Mouse (Mus musculus): Measurements from ENCODE around the gene Mei1. TPM values are rescaled to one million over a fixed set of nuclear protein-coding genes. Genes with fewer than 3 reads are reported as not detected.

Mei1 gene
- polyA plus RNA-seq, 1 experiment from 2014 or later: not detected

DNA sequence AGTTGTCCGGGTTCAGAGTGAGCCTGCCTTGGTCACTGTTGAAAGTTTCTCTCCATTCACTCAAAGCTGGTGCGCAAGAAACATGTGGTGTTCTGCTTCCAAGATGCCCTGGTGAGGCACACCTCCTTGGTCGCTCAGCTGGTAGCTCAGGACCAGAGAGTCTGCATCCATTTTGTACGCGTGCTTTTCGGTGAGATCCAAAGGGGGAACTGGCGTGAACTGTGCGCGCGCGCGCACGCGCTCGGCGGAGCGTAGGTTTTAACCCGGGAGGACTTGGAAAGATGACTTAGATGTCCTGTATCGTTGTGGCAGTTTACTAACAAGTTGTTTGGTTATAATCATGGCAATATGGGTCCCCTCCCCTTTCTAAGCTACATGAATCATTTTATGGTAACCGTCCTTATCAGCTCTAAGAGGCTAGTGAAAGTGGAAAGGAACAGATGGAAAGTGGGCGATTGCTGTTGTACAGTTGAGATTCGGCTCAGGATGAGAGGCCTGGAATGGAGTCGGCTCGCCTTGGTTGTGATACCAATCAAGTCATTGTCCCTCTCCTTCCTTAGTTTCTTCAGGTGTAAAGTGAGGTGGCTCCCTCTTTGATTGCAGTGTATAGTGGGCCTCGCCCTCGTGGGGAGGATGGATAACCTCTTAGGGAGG, 2.1 kb downstream of the Mei1 start:
- Histone ChIP-seq H3K27ac (ENCODE audit: low read depth) (no peak overlapping the region), H3K9me3 (ENCODE audit: control insufficient read depth, low read length) (no peaks in the 10 kb centered on the region), H3K36me3 (ENCODE audit: control insufficient read depth, insufficient read depth, low read length) (no peaks in the 10 kb centered on the region), H3K9ac (ENCODE audit: low read length) (no peak overlapping the region), H3K4me1 (replicated peaks; ENCODE audit: control insufficient read depth, insufficient read depth, low read length) (no peaks in the 10 kb centered on the region), H3K4me3 (ENCODE audit: low read depth, low read length) (no peak overlapping the region), H3K27me3 (replicated peaks; ENCODE audit: control insufficient read depth, insufficient read depth, low read length) (peaks cover 41% of the 10 kb centered on the region), H3K4me2 (ENCODE audit: low read length) (no peak overlapping the region)
- DNase-seq (ENCODE audit: low spot score) (no peak), ATAC-seq (replicated peaks; ENCODE audit: low FRiP score, low TSS enrichment, low read depth) (no peak)
- WGBS: 88% methylated on average over 26 of the region's 26 CpGs

- Histone ChIP-seq H3K4me1 (replicated peaks; ENCODE audit: control insufficient read depth, insufficient read depth, low read length) (no peaks in the 10 kb centered on the region), H3K9ac (ENCODE audit: low read length) (no peak overlapping the region), H3K9me3 (ENCODE audit: control insufficient read depth, low read length) (no peaks in the 10 kb centered on the region), H3K4me3 (ENCODE audit: low read depth, low read length) (no peak overlapping the region), H3K36me3 (ENCODE audit: control insufficient read depth, insufficient read depth, low read length) (no peaks in the 10 kb centered on the region), H3K27me3 (replicated peaks; ENCODE audit: control insufficient read depth, insufficient read depth, low read length) (peaks cover 31% of the 10 kb centered on the region), H3K4me2 (ENCODE audit: low read length) (no peak overlapping the region), H3K27ac (ENCODE audit: low read depth) (no peak overlapping the region)
- ATAC-seq (replicated peaks; ENCODE audit: low FRiP score, low TSS enrichment, low read depth): no peak
- 84% methylated on average over 7 of the region's 7 CpGs for whole genome bisulfite sequencing
- no peak for DNase-seq (ENCODE audit: low spot score)
Observed at GRCm38 (mm10) chr15:82073490-82073889, 3.7 kb downstream of the Mei1 start.

GRCm38 (mm10) chr15:82079883-82080282, 10.1 kb downstream of the Mei1 start:
- 0 out of 2 replicates have a peak, but pooled peaks cover 2% of the 10 kb centered on the region for H3K27me3 ChIP-seq (replicated peaks; ENCODE audit: control insufficient read depth, insufficient read depth, low read length)
- H3K36me3 ChIP-seq (ENCODE audit: control insufficient read depth, insufficient read depth, low read length): no peaks in the 10 kb centered on the region
- no peak overlapping the region for H3K4me3 ChIP-seq (ENCODE audit: low read depth, low read length)
- H3K27ac ChIP-seq (ENCODE audit: low read depth): no peak overlapping the region
- no peak for ATAC-seq (replicated peaks; ENCODE audit: low FRiP score, low TSS enrichment, low read depth)
- WGBS: 56% methylated on average over 10 of the region's 10 CpGs
- DNase-seq (ENCODE audit: low spot score): peak; percentile 57
- no peak overlapping the region for H3K4me2 ChIP-seq (ENCODE audit: low read length)
- H3K9me3 ChIP-seq (ENCODE audit: control insufficient read depth, low read length): no peaks in the 10 kb centered on the region
- no peaks in the 10 kb centered on the region for H3K4me1 ChIP-seq (replicated peaks; ENCODE audit: control insufficient read depth, insufficient read depth, low read length)
- H3K9ac ChIP-seq (ENCODE audit: low read length): no peak overlapping the region

- no peak for ATAC-seq (replicated peaks; ENCODE audit: low FRiP score, low TSS enrichment, low read depth)
- 32% methylated on average over 7 of the region's 7 CpGs for WGBS
- 0 out of 2 replicates have a peak, but pooled peaks cover 2% of the 10 kb centered on the region for H3K27me3 ChIP-seq (replicated peaks; ENCODE audit: control insufficient read depth, insufficient read depth, low read length)
Observed at GRCm38 (mm10) chr15:82081161-82081560, 11.4 kb downstream of the Mei1 start.

DNA sequence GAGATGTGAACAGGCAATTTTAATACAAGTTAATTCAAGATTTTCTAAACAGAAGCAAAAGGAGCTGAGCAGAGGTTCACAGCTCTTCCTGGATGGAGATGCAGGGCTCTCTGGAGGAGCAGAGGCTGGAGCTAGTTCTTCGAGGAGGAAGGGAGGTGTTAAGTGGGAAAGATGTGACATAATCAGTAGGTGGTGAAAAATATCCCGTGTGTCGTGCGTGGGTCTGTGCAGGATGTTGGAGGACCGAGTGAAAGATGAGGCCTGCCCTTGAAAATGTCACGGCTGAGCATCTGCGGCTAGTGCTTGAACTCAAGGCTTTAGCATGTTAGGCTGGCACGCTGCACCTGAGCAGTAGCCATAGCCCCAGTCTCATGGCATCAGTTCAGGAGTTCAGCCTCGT, 15.8 kb downstream of the Mei1 start:
- H3K27ac ChIP-seq (ENCODE audit: low read depth): no peak overlapping the region
- no peak overlapping the region for H3K4me3 ChIP-seq (ENCODE audit: low read depth, low read length)
- peaks cover 7% of the 10 kb centered on the region; the same call in 1 of the 2 replicates for H3K27me3 ChIP-seq (replicated peaks; ENCODE audit: control insufficient read depth, insufficient read depth, low read length)
- no peaks in the 10 kb centered on the region for H3K4me1 ChIP-seq (replicated peaks; ENCODE audit: control insufficient read depth, insufficient read depth, low read length)
- WGBS: 81% methylated on average over 9 of the region's 9 CpGs
- no peak overlapping the region for H3K9ac ChIP-seq (ENCODE audit: low read length)
- H3K36me3 ChIP-seq (ENCODE audit: control insufficient read depth, insufficient read depth, low read length): no peaks in the 10 kb centered on the region
- no peak for DNase-seq (ENCODE audit: low spot score)
- no peak overlapping the region for H3K4me2 ChIP-seq (ENCODE audit: low read length)
- H3K9me3 ChIP-seq (ENCODE audit: control insufficient read depth, low read length): no peaks in the 10 kb centered on the region
- ATAC-seq (replicated peaks; ENCODE audit: low FRiP score, low TSS enrichment, low read depth): no peak

More at GRCm38 (mm10) chr15:82081161-82081560, 11.4 kb downstream of the Mei1 start:
- Histone ChIP-seq H3K4me3 (ENCODE audit: low read depth, low read length) (no peak overlapping the region), H3K36me3 (ENCODE audit: control insufficient read depth, insufficient read depth, low read length) (no peaks in the 10 kb centered on the region), H3K9ac (ENCODE audit: low read length) (no peak overlapping the region), H3K27ac (ENCODE audit: low read depth) (no peak overlapping the region), H3K9me3 (ENCODE audit: control insufficient read depth, low read length) (no peaks in the 10 kb centered on the region), H3K4me2 (ENCODE audit: low read length) (no peak overlapping the region), H3K4me1 (replicated peaks; ENCODE audit: control insufficient read depth, insufficient read depth, low read length) (no peaks in the 10 kb centered on the region)
- no peak for DNase-seq (ENCODE audit: low spot score)

- no peaks in the 10 kb centered on the region for H3K9me3 ChIP-seq (ENCODE audit: control insufficient read depth, low read length)
- peaks cover 7% of the 10 kb centered on the region; the same call in 1 of the 2 replicates for H3K27me3 ChIP-seq (replicated peaks; ENCODE audit: control insufficient read depth, insufficient read depth, low read length)
- H3K36me3 ChIP-seq (ENCODE audit: control insufficient read depth, insufficient read depth, low read length): no peaks in the 10 kb centered on the region
- 75% methylated on average over 12 of the region's 12 CpGs for WGBS
- H3K4me3 ChIP-seq (ENCODE audit: low read depth, low read length): no peak overlapping the region
- H3K27ac ChIP-seq (ENCODE audit: low read depth): no peak overlapping the region
- H3K9ac ChIP-seq (ENCODE audit: low read length): no peak overlapping the region
- ATAC-seq (replicated peaks; ENCODE audit: low FRiP score, low TSS enrichment, low read depth) (no peak), DNase-seq (ENCODE audit: low spot score) (no peak)
- H3K4me2 ChIP-seq (ENCODE audit: low read length): no peak overlapping the region
- no peaks in the 10 kb centered on the region for H3K4me1 ChIP-seq (replicated peaks; ENCODE audit: control insufficient read depth, insufficient read depth, low read length)
Observed at GRCm38 (mm10) chr15:82086131-82086530, 16.3 kb downstream of the Mei1 start.

GRCm38 (mm10) chr15:82087266-82087665, 17.5 kb downstream of the Mei1 start:
- peaks cover 7% of the 10 kb centered on the region; the same call in 1 of the 2 replicates for H3K27me3 ChIP-seq (replicated peaks; ENCODE audit: control insufficient read depth, insufficient read depth, low read length)
- no peaks in the 10 kb centered on the region for H3K9me3 ChIP-seq (ENCODE audit: control insufficient read depth, low read length)
- H3K36me3 ChIP-seq (ENCODE audit: control insufficient read depth, insufficient read depth, low read length): no peaks in the 10 kb centered on the region
- no peak for DNase-seq (ENCODE audit: low spot score)
- WGBS: 17% methylated on average over 10 of the region's 10 CpGs
- H3K4me2 ChIP-seq (ENCODE audit: low read length): no peak overlapping the region
- H3K4me1 ChIP-seq (replicated peaks; ENCODE audit: control insufficient read depth, insufficient read depth, low read length): no peaks in the 10 kb centered on the region
- no peak for ATAC-seq (replicated peaks; ENCODE audit: low FRiP score, low TSS enrichment, low read depth)
- H3K4me3 ChIP-seq (ENCODE audit: low read depth, low read length): no peak overlapping the region
- no peak overlapping the region for H3K9ac ChIP-seq (ENCODE audit: low read length)
- no peak overlapping the region for H3K27ac ChIP-seq (ENCODE audit: low read depth)

DNA sequence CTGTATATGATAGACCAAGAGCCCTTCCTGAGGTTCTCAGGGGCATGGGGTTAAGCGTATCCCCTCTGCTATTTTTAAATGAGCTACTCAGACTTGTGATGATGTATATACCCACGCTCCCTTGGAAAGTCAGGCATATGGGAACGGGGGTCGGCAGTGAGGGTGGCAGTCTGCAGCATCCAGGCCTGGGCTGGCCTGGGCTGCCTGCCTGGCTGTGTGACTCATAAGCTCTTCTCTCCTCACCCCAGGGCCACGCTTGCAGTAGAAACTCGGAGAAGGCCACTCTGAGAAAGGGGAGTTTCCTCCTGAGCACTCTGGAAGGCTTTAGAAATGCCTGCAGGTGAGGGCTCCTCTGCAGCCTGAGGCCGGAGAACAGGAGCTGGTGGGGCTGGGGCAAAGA, 21.3 kb downstream of the Mei1 start:
- Histone ChIP-seq H3K9me3 (ENCODE audit: control insufficient read depth, low read length) (no peaks in the 10 kb centered on the region), H3K9ac (ENCODE audit: low read length) (no peak overlapping the region), H3K4me3 (ENCODE audit: low read depth, low read length) (no peak overlapping the region), H3K27ac (ENCODE audit: low read depth) (no peak overlapping the region), H3K27me3 (replicated peaks; ENCODE audit: control insufficient read depth, insufficient read depth, low read length) (peaks cover 5% of the 10 kb centered on the region; the same call in 1 of the 2 replicates), H3K4me1 (replicated peaks; ENCODE audit: control insufficient read depth, insufficient read depth, low read length) (no peaks in the 10 kb centered on the region), H3K36me3 (ENCODE audit: control insufficient read depth, insufficient read depth, low read length) (no peaks in the 10 kb centered on the region), H3K4me2 (ENCODE audit: low read length) (no peak overlapping the region)
- 75% methylated on average over 7 of the region's 7 CpGs for WGBS
- DNase-seq (ENCODE audit: low spot score) (no peak), ATAC-seq (replicated peaks; ENCODE audit: low FRiP score, low TSS enrichment, low read depth) (no peak)

DNA sequence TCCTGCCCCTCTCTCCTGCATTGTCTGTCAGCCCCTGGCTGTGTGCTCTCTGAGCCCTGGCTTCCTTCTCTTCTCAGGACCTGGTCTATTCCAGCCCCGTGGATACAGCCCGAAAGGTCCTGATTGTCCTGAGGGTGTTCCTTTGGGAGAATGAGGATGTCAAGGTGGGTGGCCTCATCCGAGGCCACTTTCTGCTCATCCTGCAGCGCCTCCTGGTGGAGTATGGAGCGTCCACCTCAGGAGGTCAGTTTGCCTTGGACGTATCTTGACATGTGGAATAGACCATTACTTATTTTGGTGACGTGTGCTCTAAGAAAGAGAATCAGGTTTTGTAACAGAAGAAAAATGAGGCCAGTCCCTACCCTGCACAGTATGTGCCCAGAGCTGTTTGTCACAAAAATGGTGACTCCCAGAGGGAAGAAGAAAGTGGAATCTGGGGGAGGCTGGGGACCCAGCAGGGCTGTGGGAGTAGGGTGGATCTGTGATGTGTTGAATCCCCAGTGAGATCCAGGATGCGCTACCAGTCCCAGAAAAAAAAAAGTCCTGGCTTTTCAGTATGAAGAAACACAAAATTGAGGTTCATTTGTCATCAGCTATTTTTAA, 37.3 kb downstream of the Mei1 start:
- Histone ChIP-seq H3K27me3 (replicated peaks; ENCODE audit: control insufficient read depth, insufficient read depth, low read length) (0 out of 2 replicates have a peak, but pooled peaks cover 2% of the 10 kb centered on the region), H3K27ac (ENCODE audit: low read depth) (no peak overlapping the region), H3K4me3 (ENCODE audit: low read depth, low read length) (no peak overlapping the region), H3K4me1 (replicated peaks; ENCODE audit: control insufficient read depth, insufficient read depth, low read length) (no peaks in the 10 kb centered on the region), H3K4me2 (ENCODE audit: low read length) (no peak overlapping the region), H3K36me3 (ENCODE audit: control insufficient read depth, insufficient read depth, low read length) (no peaks in the 10 kb centered on the region), H3K9ac (ENCODE audit: low read length) (no peak overlapping the region), H3K9me3 (ENCODE audit: control insufficient read depth, low read length) (no peaks in the 10 kb centered on the region)
- ATAC-seq (replicated peaks; ENCODE audit: low FRiP score, low TSS enrichment, low read depth) (no peak), DNase-seq (ENCODE audit: low spot score) (peak; percentile 71)
- 25% methylated on average over 8 of the region's 8 CpGs for WGBS

All from intestine, embryonic 14.5 days (tissue).